Mouse (Mus musculus) right cerebral cortex, postnatal 25 days (tissue): ENCODE data around the gene Hist1h4a.
"Not testable (repeated sequence)": the region's sequence is repeated elsewhere in the genome, so short reads cannot be mapped to it uniquely, and the experiment has no call there.

Experiments
- DNase-seq: peaks from one replicate; pipeline ENCODE4 v3.0.0; 2022

Hist1h4a gene

DNA sequence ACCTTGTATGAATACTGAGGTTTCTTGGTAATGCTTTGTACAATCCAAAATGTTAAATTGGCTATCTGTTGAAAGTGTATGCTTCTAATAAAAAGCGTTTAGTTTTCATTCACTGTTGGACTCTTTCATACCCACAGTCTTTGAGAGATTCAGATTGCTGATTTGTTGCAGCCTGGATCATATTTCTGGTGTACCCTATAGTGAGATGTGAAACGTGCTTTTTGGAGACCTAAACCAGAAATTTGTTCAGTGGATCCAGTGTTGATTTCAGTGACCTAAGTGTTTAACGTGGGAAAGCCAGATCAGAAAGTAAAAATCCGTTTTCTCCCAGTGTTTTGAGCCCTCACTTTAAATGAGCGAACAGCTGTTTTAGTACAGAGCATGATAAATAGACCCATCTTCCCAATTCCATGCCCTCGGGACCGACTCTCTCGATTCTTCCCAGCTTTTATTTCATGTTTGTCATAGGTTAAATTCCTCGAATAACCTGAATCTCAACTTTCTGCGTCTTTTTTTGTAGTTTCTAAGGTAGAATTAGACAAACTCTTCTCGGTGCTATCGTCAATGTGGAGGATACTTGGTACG lies 20.7 kb downstream of the Hist1h4a start:
- DNase-seq, result no peak

DNA sequence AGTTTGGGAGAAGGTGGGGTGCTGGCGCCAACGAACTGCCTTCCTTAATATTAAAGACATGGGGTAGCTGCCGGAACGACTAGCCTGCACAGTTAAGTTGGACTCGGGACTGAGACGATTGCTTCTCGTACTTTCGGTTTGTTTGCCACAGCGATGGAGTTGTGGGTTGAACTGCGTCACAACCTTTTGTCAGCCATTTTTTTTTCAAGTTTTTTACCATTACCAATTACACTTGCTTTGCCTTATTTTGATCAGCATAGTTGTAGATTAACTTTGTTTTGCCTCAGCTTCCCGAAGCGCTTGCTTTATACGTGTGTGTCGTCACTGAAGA lies 21.1 kb downstream of the Hist1h4a start:
- DNase-seq, result no peak

DNA sequence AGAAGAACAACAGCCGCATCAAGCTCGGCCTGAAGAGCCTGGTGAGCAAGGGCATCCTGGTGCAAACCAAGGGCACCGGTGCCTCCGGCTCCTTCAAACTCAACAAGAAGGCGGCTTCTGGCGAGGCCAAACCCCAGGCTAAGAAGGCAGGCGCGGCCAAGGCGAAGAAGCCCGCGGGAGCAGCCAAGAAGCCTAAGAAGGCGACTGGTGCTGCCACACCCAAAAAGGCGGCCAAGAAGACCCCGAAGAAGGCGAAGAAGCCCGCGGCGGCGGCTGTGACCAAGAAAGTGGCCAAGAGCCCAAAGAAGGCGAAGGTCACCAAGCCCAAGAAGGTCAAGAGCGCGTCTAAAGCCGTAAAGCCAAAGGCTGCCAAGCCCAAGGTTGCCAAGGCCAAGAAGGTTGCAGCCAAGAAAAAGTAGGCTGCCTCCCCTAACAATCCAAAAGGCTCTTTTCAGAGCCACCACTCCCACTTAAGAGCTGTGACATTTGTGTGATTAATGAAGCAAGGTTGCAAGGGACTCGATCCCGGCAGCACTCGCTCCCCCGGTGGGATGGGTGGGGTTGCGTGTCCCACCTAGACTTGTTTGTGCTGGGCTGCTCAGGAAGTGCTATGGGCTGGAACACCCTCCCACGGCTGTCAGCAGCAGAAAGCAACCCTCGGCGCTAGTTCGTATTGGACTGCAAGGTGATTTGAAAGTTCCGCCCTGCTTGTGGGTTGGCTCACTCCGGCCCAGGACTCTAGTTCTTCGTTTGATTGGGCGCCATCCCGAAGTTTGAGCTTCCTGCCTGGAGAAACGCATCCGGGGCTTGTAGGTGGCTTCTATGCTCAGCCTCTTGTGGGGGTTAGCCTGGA lies 21.7 kb downstream of the Hist1h4a start:
- DNase-seq, result peak; percentile 89

DNA sequence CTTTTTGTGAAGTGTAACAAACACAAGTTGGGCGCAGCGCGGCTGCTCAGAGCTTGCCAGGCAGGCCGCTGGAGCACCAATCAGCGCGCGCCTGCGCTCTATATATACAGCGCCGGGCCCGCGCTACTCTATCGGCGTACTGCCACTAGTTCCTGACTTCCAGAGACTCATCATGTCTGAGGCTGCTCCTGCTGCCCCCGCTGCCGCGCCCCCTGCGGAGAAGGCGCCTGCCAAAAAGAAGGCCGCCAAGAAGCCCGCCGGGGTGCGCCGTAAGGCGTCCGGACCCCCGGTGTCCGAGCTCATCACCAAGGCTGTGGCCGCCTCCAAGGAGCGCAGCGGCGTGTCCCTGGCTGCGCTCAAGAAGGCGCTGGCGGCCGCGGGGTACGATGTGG lies 22.4 kb downstream of the Hist1h4a start, which contains the start of gene Hist1h1c:
Gene Hist1h1c, plus strand, starts transcription at position 132 of the 392 bp plus-strand sequence.
- peak; percentile 90 for DNase-seq

DNA sequence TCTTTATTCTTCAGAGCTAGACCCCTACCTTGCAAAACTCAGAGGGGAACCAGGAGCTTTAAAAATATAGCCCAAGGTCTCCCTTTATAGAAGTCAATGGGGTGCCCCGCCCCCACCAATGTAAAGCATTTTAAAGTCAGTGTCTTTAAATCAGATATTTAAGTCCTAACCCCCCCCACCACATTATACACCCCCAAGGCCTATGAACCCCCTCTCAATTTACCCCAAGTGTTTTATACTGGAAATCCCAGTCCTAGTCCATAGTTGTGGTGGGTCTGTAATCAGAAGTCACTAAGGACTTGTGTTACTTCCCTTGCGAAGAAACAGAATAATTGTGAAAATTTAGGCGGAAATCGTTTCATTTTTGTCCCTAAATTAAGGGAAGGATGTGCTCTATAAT lies 23.0 kb downstream of the Hist1h4a start:
- no peak for DNase-seq

DNA sequence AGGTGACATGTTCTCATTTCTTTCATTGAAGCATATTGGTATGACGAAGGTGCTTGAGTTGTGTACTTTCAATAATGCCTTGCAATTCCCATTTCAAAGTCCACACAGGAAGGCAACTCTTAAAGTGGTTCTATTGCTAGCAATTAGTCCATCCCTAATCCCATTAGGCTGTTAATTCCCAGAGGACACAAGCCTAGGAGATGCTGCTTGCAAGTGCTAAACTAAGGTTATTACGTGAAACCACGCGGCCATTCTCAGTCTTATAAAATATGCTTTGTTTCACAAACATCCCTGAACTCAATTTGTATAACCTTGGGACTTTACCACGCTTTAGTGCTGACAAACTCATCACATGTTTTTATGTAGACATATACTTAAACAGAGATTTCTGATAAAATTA lies 23.9 kb downstream of the Hist1h4a start:
- DNase-seq, result no peak

DNA sequence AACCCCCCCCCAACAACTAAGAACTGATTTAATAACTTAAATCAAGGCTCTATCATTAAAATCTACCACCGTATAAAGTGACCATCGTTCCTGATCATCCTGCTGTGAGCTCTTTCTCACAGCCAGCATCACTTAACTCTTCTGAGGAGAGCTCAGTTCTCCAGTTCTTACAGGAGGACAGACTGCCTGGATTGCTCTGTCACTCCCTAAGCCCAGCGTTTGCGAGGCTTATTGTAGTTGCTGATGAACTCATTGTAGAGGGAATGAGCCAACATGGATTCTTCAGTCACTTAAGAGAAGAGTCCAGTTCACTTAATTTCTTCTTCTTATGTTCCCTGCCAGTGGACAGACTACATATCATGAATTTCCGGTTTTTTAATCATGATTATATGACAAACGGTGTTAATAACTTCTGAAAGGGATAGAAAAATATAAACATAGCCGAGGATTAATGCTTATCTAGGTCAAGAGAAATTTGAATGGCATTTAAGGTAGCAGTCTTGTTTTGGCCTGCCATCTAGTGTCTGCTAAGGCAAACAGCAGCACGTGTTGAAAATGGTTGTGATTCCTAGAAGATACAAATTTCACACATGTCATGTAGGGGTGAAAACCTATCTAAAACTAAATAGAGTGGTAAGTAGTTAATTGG lies 28.8 kb downstream of the Hist1h4a start:
- no peak for DNase-seq

DNA sequence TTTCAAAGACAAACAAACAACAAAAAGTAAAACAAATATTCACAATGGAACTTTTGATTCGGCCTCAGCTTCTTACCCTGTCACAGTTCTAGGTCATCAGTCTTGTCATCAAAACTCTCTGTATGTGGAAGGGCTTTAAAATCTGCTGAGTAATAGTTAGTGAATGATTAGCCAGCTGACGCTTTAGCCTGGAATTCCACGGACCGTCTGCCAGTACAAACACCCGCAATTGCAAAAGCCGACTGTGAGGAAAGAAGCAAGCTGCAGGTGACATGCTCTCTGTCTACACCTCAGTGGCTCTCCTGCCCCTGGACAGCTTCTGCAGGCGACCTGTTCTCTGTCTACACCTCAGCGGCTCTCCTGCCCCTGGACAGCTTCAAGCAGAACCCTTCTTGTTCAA lies 30.6 kb downstream of the Hist1h4a start:
- no peak for DNase-seq

DNA sequence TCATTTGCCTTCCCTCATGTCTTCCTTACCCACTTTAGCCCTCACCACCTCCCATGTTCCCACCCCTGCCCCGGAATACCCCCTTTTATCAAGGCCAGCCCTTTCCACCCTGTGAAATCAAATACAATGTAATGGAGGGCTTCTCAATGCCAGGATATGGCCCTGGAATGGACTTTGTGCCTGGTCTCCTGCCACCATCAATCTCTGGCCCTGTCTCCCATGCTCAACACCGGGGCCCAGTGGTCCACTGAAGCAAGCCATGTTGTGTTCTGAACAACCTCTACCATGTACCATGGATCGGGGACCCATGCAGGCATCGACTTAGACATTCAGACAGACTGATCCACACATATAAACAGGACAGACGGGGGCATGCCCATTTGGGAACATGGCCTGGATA lies 31.3 kb downstream of the Hist1h4a start:
- no peak for DNase-seq

DNA sequence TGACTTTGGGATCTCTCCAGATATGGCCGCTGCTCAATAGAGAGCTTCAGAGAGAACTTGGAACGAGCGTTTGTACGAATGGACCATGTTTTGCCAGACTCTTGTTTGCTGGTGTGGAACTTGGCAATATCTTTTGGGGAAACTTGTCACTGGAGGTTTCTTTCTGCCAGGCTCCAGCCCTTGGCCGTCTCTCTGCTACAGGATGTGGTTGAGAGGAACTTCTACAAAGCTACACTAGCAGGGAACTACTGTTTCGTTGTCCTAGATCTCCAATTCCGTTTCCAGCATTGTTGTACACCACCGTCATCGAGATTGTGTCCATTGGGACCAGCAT lies 31.9 kb downstream of the Hist1h4a start:
- no peak for DNase-seq

DNA sequence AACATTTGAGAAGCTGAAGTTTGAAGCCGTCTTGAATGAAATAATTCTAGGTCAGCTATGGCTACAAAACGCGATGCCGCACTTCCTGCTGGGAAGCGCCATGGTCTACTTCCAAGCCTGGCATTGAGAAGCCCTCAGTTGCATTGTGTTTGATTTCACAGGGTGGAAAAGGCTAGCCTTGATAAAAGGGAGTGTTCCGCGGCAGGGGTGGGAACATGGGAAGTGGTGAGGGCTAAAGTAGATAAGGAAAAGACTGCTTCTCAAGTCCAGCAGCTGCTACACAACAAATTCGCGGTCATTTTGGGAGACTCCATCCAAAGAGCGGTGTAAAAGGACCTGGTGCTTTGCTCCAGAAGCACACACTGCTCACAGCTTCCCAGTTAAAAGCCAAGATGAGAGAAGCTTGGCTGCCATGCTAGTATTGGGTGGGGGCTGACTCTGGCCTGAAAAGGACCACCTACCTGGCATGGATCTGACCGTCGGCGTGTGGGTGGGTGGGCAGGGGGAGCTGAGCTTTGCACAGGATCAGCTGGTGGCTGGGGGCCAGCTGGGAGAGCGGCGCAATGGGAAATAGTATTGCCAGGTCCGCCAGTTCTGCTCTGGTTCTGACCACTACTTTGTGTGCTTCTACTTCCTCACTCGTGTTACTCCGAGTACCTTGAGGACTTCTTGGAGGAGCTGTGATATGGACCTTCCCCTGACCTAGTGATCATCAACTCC lies 32.4 kb downstream of the Hist1h4a start:
- DNase-seq, result no peak

DNA sequence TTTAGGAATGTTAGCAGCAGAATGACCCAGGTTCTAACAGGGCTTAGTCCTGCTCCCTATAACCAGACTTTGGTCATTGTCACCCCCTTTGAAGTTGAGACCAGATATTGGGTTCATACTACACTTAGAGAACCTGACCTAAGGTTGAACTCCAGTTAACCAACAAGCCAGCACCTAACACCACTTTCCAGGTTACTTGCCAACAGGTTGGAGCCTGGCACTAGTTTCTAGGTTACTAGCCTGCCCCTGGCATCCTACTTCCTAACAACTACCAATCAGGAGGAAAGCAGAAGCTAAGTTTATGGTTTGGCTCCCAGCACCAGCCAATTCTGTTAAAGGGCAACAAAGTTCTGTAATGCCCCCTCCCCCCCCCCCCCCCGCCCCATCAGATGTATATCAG lies 35.8 kb downstream of the Hist1h4a start:
- DNase-seq, result no peak

DNA sequence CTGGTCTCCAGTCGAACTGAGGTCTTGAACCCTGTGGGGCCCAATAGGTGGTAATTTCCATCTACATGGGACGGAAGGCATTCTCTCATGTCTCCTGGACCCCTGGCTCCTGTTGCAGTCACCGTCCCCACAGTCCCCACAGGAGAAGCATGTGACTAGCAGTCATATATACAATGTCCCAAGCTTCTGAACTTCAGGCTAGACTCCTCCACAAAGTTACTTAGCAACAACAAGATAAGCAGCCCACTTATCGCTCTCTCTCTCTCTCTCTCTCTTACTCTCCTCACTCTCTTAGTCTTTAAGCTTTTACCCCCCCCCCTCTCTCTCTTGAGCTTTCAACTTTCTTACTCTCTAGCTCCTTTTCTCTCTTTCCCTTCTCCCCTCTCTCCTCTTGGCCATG lies 36.8 kb downstream of the Hist1h4a start:
- DNase-seq, result no peak

DNA sequence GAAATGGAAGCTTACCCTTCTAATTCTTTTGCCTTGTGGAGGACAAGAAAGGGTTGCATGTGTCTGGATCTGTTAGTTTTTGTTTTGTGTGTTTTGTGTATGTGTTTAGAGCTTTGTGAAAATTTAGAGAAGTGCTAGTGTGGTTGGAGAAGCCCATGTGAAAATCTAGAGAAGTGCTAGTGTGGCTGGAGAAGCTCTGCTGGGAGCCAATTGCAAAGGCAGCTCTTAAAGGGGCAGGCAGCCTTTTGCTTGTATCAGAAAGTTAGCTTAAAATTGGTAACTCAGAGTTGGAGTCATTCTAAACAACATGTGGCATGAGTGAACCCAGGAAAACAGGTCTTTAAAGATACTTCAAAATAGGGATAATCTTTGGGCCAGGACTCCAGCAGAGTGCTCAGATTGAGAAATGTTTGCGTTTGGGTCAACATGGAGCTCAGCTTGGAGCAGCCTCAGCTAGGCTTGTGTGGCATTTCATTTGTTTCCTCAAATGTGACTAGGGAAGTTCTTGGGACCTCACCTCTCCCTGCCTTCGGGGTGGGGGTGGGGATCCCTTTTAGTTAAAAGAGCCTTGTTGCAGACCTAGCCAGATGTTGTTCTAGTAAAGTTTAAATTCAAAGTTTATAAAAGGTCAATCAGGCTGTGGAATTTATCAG lies 43.3 kb downstream of the Hist1h4a start:
- not testable (repeated sequence) for DNase-seq

DNA sequence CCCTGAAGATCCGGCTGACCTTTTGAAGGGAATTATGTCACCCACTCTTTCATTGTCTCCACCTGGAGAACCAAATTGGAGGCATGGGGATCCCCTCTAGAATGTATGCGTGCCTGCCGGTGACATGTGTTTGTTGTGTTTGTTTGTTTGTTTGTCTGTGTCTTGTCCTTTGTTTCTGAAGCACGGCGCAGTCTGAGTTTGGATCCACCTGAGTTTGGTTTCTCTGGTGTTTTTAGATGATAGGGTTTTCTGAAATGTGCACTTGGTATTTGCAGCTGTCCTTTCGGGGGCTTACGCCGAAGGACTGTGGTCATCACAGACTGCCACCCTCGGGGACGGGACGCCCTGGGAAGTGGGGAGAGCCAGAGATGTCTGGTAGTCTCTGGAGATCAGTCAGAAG lies 43.9 kb downstream of the Hist1h4a start:
- no peak for DNase-seq

DNA sequence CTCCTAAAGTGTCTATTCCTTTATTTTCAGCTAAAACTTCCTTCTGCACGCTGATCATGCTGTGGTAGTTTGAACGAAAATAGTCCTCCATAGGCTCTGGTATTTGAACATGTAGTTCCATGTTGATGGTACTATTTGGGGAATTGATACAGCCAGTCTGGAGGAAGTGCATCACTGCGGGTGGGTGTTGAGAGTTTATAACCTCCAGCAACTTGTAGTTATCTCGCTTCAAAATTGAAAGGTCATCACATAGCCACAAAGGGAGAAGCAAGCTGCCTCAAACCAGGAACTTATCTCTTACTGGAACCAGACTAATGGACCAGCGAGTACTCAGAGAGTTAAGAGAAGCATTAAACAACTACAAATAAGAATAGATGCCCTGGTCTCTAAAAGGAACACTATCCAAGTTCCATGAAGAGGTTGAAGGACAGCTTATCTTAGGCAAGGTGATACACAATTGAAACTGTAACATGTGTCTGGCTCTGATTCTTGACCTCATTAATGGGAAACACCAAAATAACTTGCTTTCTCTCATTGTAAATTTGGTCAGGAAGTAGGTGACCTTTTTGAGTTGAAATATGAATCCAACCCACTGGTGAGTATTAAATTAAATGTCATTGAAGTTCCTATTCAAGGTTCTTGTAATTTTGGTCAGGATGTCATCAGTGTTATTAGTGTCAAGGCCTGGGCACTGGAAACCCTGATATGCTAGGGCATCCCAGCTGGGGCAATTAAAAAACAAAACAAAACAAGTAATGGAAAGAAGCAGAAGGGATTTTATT lies 44.6 kb downstream of the Hist1h4a start:
- DNase-seq, result no peak
